Mouse (Mus musculus) kidney, postnatal 14 days (tissue): ENCODE results near the gene Srl.

Experiments used
- DNase-seq: peaks from one replicate; pipeline ENCODE4 v3.0.0; 2022; ENCODE audit warnings: mixed read lengths

Gene Srl

DNA sequence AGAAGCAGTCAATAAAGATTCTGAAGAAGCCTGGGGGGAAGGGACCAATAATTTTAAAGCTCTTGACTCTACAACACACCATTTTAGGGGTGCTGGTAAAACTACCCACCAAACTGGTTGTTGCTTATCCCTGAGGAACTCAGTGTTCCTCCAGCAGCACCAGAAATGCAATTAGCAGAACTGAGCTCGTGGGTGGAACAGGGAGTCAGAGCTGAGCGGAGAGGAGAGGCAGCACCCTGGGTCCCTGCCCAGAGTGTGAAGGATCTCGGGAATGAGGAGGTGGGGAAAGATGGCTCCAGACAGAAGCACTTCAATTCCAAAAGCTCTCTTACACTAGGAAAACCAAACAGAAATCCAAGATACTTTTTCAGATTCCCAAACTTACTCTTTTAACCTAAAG is 68.9 kb downstream of the Srl start:
- DNase-seq: no peak

DNA sequence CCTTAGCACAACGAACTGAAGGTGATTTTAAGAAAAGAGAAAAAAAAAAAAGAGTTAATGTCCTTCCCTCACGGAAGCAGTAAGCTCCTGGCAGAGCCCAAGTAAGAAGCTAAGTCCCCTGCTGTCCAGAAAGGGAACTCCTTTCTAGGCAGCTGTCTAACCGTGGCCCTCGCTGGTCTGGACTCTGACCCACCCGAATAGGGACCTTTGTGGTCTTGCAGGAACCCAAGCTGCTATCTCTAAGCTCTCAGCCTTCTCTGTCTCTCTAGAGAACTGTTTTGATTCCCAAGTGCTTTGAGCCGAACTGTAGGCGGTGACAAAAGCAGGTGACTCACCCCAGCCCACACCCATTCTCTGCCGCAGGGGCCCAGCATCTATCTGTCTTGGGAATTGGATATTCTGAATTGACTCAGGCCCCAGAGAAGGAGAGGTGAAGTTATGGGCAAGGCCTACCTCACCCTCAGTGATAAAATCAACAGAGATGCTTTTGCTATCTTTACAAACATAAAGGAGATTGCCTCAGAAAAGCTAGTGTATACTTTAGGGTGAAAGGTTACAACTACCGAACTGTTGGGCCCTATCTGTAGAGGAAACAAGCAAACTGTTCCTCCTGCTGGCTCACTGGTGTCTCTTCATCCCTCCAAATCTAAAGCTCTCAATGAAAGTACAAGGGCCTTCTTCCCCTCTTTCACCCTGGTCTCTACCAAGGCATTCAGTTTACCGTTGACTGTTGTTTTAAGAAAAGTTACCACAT is 71.8 kb downstream of the Srl start:
- peak; percentile 48 for DNase-seq

DNA sequence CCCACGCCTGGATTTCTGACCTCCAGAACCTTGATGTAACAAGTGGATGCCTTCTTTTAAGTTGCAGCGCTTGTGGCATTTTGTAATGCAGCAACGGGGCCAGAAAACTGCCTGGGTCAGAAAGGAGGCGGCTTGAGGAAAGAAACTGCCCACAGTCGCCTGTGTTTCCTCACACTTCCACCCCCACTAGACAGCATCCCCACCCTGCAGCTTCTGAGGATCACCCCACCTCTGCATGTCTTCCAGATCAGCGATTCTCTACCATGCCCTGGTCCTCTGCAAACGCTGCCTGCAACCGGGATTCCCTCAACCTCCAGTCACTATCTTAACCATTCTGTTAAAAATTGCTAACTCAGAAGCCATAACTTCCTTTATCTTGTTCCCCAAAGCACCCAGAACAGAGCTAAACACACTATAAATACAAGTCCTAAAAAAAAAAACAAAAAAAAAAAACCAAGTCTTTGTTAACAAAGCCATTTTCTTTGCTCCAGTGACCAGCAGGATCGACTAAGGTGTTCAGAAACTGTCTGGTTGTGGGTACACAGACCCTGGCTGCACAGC is 77.0 kb downstream of the Srl start:
- DNase-seq: no peak

DNA sequence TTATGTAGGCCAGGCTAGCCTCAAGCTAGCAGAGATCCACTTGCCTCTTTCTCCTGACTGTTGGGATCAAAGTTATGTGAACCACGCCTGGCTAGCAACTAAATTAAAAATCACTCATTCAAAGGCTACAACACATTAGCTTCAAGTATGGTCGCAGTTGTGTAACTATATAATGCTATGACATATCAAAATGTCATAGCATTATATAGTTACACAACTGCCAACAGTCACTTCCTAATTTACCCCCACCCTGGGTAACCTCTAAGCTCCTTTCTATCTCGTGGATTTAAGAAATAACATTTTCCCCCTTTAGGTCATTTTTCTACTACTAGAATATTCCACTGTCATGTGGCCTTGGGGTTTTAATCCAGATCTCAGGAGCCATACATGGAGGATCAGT is 83.7 kb downstream of the Srl start:
- DNase-seq: no peak

DNA sequence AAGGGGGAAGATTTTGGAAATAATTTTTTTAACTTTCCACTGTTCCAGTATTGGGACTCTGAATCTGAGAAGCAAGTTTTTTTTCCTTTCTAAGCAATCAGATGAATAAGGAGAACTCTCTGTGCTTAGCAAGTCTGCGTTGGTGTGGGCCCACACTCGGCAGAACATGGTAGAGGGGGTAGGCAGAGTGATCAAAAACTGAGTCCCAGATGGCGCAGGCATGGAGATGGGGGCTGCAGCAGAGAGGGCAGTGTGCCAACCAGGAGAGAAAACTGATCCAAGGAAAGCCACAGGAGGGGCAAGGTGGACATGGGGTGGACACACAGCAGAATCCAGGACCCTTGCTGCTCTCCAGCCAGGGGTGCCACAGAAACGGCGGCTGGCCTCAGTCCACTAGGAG is 85.2 kb downstream of the Srl start:
- DNase-seq: no peak

DNA sequence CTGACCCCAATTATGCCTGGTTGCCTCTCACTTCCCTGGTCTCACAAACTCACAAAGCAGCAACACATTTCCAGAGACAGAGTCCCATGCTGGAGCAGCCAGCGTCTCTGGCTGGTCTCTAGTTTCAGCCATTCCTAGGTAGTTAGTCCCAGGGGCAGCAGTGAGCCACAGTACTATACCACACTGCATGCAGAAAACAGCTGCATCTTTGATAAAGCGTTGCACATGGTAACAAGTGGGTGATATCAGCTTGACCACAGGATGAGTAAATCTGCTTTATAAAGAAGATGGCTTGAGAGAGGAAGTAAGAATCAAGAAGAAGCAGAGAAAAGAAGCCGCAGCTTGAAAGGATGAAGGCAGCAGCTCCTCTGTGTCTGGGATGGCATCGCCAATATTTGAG is 85.9 kb downstream of the Srl start:
- no peak for DNase-seq

DNA sequence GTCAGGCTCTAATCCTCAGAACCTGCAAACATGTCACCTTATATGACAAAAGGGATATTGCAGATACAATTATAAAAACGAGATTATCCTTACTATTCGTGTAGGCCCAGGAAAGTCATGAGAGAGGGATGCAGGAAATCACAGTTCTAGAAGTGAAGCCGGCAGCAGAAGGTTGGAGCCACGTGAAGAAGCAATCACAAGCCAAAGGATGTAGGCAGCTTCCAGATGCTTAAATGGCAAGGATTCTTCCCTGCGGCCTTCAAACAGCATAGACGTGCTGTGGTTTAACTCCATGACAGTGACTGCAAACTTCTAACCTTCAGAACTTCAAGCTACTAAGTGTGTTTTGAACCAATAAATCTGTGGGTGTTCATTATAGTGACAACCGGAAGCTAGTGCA is 87.1 kb downstream of the Srl start:
- DNase-seq: no peak

DNA sequence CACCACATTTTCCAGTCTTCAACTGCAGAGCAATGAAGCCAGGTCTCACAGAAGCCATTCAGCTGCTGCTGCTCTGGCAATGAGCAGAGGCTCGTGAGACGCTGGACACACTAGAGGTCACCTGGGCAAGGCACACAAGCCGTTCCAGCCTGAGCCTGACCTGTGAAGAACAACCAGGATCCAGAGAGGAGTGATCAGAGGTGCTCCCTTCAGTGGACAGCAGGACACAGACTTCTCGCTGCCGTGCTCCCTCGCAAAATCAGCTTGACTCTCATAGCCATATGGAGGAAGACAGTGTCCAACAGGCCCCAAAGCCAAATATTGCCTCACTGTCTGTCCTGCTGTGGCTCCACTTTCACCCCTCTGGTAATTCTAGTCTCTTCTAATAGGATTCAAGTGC is 92.2 kb downstream of the Srl start:
- DNase-seq: no peak

DNA sequence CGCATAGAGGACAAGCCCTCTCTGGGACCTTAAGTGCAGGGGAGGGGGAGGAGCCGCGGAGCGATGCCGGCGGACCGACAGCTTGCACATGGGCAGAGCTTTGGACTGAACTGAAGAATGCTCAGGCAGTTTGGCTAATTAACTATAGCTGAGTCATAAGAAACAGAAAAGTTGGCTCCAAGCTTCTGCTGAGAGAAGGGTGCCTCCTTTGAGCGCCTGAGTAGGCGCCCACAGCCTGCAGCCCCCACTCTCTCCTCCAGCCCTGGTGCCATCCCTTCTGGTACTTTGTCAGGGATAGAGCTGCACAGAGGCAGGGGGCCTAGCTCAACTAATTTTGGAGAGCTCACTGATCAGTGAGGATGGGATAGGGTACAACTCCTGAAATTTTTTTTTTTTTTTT is 93.4 kb downstream of the Srl start:
- DNase-seq: peak; percentile 69

DNA sequence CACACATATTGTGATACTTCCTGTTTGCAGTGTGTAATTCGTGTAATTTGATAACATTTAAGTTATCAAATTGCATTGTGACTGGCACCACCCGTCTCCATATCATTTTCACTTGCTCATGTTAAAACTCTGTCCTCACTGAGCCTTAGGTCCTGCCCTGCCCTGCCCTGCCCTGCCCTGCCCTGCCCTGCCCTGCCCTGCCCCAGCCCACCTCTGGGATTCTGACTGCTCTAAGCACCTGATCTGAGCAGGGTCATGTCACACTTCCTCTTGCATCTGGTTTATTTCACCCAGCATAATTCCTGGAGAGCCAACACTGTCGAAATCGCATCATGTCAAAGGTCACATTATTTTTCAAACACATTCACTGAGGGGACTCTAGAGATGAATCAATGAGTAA is 95.2 kb downstream of the Srl start:
- DNase-seq: no peak

DNA sequence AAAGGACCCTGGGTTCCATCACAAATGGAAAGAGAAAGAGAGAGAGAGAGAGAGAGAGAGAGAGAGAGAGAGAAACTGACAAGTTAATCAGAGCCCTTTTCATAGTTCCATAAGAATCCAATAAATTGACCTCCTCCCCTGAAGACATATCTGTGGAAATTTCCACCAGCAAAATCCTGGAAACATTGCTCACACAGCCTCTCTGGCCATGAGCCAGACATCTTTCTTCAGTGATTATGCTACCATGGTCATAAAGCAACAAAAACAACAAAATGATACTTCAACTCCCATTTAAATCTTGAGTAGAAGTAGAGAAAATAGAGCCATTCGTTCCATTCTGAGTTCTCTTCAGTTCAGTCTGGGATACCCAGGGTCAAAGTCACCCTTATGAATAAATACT is 97.2 kb downstream of the Srl start:
- peak; percentile 36 for DNase-seq

DNA sequence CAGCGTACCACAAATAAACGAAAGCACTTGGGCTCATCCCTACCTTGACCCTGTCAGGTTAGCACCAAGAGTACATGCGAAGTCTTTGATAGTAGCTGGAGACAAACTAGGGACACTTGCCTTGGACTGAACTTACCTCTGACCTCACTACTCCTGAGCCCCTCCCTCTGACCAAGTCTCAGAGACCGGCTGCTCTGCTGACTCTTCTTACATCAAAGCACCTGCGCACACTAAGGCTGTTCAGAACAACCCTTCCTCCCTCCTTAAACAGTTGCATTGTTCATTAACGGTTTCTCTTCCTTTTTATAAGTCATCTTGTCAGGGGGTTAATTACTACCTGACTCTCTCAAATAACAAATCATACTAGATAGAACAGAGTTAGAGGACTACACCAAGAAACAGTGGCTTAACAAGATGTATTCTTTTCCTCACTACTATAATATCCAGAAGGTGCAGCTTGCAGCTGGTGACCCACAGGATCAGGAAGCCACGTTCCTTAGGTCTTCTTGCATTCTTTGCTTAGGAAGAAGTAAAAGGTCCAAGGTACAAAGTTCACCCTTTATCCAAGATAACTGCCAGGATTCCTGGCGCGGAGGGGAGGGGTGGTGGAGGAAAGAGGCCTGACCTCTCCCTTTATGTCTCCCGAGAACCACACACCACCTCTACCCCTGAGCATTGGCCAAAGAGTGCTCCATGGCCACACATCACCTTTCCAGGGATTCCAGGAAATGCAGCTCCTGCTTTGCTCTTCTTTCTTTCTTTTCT is 102.1 kb downstream of the Srl start:
- peak; percentile 68 for DNase-seq

DNA sequence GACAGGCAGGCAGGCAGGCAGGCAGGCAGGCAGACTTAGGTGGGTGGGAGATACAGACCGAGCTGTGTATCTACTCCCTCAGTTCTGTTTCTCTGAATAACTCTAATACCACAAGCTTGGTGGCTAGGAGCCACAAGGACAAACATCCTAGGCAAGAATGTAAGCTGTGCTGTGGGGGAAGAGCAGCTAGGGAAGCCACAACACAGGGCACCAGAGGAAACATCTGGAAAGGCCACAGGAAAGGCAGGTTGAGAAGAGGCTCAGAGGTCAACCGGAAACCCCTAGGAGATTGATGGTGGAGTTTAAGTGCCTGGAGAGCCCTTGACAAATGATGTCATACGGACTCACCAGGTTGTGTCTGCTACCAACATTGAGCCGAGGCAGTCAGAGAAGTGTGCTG is 104.9 kb downstream of the Srl start:
- peak; percentile 50 for DNase-seq

DNA sequence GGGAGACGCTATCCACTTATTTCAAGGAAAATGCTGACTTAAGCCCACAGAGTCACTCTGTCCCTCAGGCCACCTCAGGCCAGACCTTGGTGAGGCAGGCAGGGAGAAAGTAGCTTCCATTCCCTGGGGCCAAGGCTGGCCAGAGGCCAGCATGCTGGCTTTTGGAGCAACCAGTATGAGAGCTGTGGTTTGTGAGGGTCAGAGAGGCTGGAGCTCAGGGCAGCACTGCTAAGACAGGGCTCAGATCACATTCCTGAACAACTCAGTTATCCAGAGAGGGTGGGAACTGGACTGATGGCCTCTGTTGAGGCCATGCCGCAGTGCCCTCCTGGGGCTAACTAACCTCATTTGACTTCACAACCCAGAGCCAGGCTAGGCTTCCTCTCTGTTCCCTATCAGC is 106.2 kb downstream of the Srl start:
- DNase-seq: peak; percentile 50

DNA sequence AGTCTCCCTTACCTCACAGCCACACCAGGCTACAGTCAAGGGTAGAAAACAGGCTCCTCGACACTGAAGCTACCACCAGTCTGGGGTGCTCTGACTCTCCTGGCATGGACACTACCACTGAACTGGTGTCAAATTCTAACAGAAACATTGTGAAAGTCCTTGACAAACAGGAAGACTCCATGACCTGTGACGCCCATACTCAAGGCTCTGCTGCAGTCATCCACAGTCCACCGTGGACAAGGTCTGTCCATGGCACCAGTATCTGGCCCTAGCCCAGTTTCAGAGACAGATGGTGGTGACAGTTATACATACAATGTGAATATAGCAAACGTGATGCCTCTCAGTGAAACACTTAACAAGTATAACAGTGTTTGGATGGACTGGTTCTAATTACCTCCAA is 109.8 kb downstream of the Srl start:
- DNase-seq: no peak

DNA sequence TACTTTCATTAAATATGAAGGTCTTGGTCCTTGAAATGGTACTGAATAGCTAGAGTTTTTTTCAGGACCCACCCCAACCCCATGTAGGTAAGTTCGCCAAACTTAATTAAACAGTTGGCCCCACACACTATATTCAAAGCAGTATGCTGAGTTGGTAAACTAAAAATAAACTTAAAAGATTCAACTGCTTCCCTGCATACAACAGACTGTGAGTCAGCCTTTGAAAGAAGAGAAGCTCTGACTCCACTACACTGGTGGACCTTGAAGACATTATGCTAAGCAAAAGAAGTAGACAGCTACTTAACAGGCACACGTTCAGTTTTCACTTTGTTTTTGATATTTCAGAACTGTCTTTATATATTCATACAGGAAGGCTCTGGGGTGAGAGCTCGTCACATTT is 110.6 kb downstream of the Srl start:
- DNase-seq: no peak

DNA sequence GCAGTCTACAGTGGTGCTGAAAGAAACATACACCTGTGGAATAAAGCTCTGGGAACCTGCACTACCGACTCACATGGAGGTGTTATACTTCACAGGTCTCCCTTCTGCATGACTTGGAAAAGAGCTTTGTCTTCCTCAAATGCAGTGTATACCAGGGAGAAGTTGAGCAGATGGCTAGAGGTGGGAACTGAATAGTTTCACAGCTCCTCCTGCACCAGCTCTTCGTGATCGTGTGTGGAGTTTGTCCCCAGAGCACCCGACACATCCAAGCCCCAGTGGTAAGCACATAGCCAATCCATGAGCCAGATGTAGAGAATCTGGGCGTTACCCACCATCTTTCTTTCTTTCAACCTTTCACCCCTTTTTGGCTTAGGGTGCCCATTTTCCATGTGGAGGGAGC is 111.4 kb downstream of the Srl start:
- DNase-seq: no peak
